Comparison of ENCODE assay signal across 8 mouse cellular contexts in the genomic region with DNA sequence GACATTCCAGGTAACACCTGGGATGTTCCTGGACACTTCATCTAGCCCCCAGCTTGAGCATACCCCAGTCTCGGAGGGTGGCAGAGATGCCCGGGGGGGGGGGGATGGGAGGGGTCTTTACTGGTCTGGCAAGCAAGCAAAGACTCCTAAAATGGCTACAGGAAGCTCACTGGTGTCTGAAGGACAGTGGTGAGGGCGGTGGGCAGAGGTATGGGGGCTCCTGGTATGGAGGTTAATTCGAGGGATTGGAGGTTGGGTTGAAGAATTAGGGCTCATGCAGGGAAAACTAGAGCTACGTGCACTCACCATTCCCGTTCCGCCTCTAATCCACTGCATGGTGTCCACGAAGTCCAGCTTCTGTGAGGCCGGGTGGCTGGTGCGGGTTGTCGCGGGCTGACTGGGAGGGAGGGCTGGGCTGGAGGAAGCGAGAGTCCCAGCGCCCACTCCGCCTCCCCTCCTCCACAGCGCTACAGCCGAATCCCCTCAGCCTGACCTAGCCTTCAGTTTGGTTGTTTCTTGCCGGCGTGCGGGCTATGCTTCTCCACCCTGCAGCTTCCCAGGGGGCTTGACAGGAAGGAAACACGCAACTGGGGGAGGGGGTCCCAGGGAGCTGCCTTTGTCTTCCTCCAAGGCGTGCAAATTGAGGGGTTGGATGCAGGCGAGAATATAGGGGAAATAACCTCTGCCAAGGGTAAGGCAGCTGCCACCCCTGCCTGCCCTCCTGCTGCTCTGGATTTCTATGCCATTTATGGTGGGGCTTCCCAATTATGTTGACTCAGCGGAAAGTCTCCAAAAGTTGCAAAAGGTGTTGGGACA. TPM values are rescaled to one million over a fixed set of nuclear protein-coding genes. Genes with fewer than 3 reads are reported as not detected.
DNase-seq lines count a peak whose midpoint lies in the region; ATAC-seq and TF ChIP-seq lines count a peak whose summit lies in the region.

Gene Arhgef9 (minus strand): TSS at position 753 of the 816 bp plus-strand sequence.

- peak within 1 kb of the TSS; percentile 64 for H3K4me2 ChIP-seq in hindbrain, embryonic 16.5 days (ENCODE audit: low read length)
- H3K4me2 ChIP-seq in liver, embryonic 11.5 days = peak within 1 kb of the TSS; percentile 60

- peak within 1 kb of the TSS; percentile 67 for H3K9ac ChIP-seq in hindbrain, embryonic 16.5 days (ENCODE audit: low read depth, low read length)
- 0 out of 2 replicates have a peak within 1 kb of the TSS, but pooled peaks have one; percentile 8 for H3K9ac ChIP-seq in liver, embryonic 11.5 days (ENCODE audit: low read depth, low read length)

- peak within 1 kb of the TSS; percentile 66 for H3K4me3 ChIP-seq in lung, adult 2 months (replicated peaks; ENCODE audit: extremely low read depth, low read depth, low read length)
- peak within 1 kb of the TSS; percentile 51 for H3K4me3 ChIP-seq in hindbrain, embryonic 16.5 days (ENCODE audit: low read length)
- peak within 1 kb of the TSS; percentile 38 for H3K4me3 ChIP-seq in liver, embryonic 11.5 days (ENCODE audit: low read depth, low read length)

- no peak for TF ChIP-seq POLR2A in lung, adult 2 months (IDR thresholded peaks at IDR 0.05; ENCODE audit: borderline replicate concordance, extremely low read depth, low read depth, low read length)

- no peak for DNase-seq in lung, adult 2 months
- no peak for DNase-seq in lung, adult 18-20 months
- peak; percentile 29 for DNase-seq in cerebellum, adult 9-10 months
- no peak for DNase-seq in gastrocnemius, adult 8-10 months (ENCODE audit: low spot score in 2 of 2)
- DNase-seq in liver, embryonic 11.5 days (ENCODE audit: low spot score) = peak; percentile 34
- peak; percentile 53 for DNase-seq in retina, embryonic 14.5 days (ENCODE audit: low spot score)

- no peaks in the 10 kb centered on the region for H3K36me3 ChIP-seq in hindbrain, embryonic 16.5 days (ENCODE audit: control insufficient read depth, insufficient read depth, low read length)
- no peaks in the 10 kb centered on the region for H3K36me3 ChIP-seq in liver, embryonic 11.5 days (ENCODE audit: control insufficient read depth, insufficient read depth, low read length)

- peak within 1 kb of the TSS; percentile 65 for H3K27ac ChIP-seq in hindbrain, embryonic 16.5 days (ENCODE audit: low read depth, low read length)
- no peak within 1 kb of the TSS for H3K27ac ChIP-seq in liver, embryonic 11.5 days (ENCODE audit: low read depth, low read length)

- no peaks in the 10 kb centered on the region; the same call in 1 of the 2 replicates for H3K4me1 ChIP-seq in lung, adult 2 months (ENCODE audit: control insufficient read depth, insufficient read depth, low read length)
- no peaks in the 10 kb centered on the region for H3K4me1 ChIP-seq in hindbrain, embryonic 16.5 days (ENCODE audit: control insufficient read depth, insufficient read depth, low read depth, low read length)
- no peaks in the 10 kb centered on the region for H3K4me1 ChIP-seq in liver, embryonic 11.5 days (replicated peaks; ENCODE audit: control insufficient read depth, insufficient read depth, low read length)

- H3K9me3 ChIP-seq in hindbrain, embryonic 16.5 days (ENCODE audit: control insufficient read depth, low read length) = no peaks in the 10 kb centered on the region
- no peaks in the 10 kb centered on the region for H3K9me3 ChIP-seq in liver, embryonic 11.5 days (ENCODE audit: control insufficient read depth, low read length)

- no peak for TF ChIP-seq CTCF in lung, adult 2 months (IDR thresholded peaks at IDR 0.05; ENCODE audit: insufficient read depth, low read length)

- WGBS in lung, adult 2 months = 23% methylated on average over 24 of the region's 24 CpGs
- 24% methylated on average over 17 of the region's 24 CpGs for WGBS in hindbrain, embryonic 16.5 days
- WGBS in liver, embryonic 11.5 days = 17% methylated on average over 24 of the region's 24 CpGs

- peak; percentile 94 for ATAC-seq in hindbrain, embryonic 16.5 days
- no peak for ATAC-seq in liver, embryonic 11.5 days (replicated peaks; ENCODE audit: low FRiP score)
- ATAC-seq in activated CD4-positive, CD25-positive, alpha-beta regulatory T cell, adult 4 months = no peak

- no peaks in the 10 kb centered on the region for H3K27me3 ChIP-seq in hindbrain, embryonic 16.5 days (replicated peaks; ENCODE audit: control insufficient read depth, insufficient read depth, low read length)
- H3K27me3 ChIP-seq in liver, embryonic 11.5 days (replicated peaks; ENCODE audit: control insufficient read depth, insufficient read depth, low read length) = peaks cover 9% of the 10 kb centered on the region; the same call in 1 of the 2 replicates

RNA-seq across cellular contexts. Expression of gene Arhgef9, which starts in this region (rescaled TPM):
- polyA plus RNA-seq in lung, adult 2 months (2012; rRNA removed) = 1.8 and 2.4 TPM in 2 replicates
- total RNA-seq in gastrocnemius, adult 8-10 months (2022) = 10 to 100 TPM; 13.4 to 14.3 (median 14.0) TPM
- polyA plus RNA-seq in hindbrain, embryonic 16.5 days (2015; fragmentation: Nextera tagmentation; extraction: Ambion mirVana) = 47.7 and 48.0 TPM in 2 replicates
- polyA plus RNA-seq in liver, embryonic 11.5 days (2014; fragmentation: Nextera tagmentation; extraction: Ambion mirVana) = 3.6 and 4.5 TPM in 2 replicates
- polyA plus RNA-seq in activated CD4-positive, CD25-positive, alpha-beta regulatory T cell, adult 4 months (2017; shearing (Covaris generic)) = under 1 TPM; 0.17 to 0.74 TPM

Comparison
In these comparisons a context has a peak if more than half of its experiments do, and no peak if none do; other contexts are left out.
1. DNase-seq: peak in cerebellum, adult 9-10 months (single experiment), liver, embryonic 11.5 days (single experiment) and retina, embryonic 14.5 days (single experiment); none in lung, adult 2 months (single experiment), lung, adult 18-20 months (0 of 2) and gastrocnemius, adult 8-10 months (0 of 2).
2. Peak in every context shown above with its lines, with median percentiles within 50 percentile points of each other: H3K4me3 ChIP-seq.